Mouse (Mus musculus) neural tube, embryonic 15.5 days (tissue): ENCODE data around the gene Ror1. TPM values are rescaled to one million over a fixed set of nuclear protein-coding genes. Genes with fewer than 3 reads are reported as not detected.

ENCODE experiments used
- ATAC-seq: fragments of 200-750 bp; cut with Nextera tagmentation; 2 replicates; pipeline ENCODE4 v1.8.0; 2017; ENCODE audit warnings: mild to moderate bottlenecking, moderate TSS enrichment, moderate library complexity; ENCODE audit not compliant: low FRiP score
- H3K27ac ChIP-seq: fragments of 300-500 bp; sonication (generic); replicated peaks from 2 replicates; pipeline ENCODE4 v1.5.1; 2015; ENCODE audit warnings: mild to moderate bottlenecking, inconsistent platforms
- H3K27me3 ChIP-seq: fragments of 300-500 bp; sonication (generic); replicated peaks from 2 replicates; pipeline ENCODE4 v1.6.1; 2015; ENCODE audit warnings: inconsistent platforms
- H3K36me3 ChIP-seq: fragments of 300-500 bp; sonication (generic); 2 replicates; pipeline ENCODE4 v1.6.1; 2015; ENCODE audit warnings: inconsistent platforms
- H3K4me1 ChIP-seq: fragments of 300-500 bp; sonication (generic); 2 replicates; pipeline ENCODE4 v1.6.1; 2015; ENCODE audit warnings: inconsistent platforms
- H3K4me2 ChIP-seq: fragments of 300-500 bp; sonication (generic); 2 replicates; pipeline ENCODE4 v1.6.1; 2015; ENCODE audit warnings: inconsistent platforms, mild to moderate bottlenecking, moderate library complexity
- H3K4me3 ChIP-seq: fragments of 300-500 bp; sonication (generic); replicated peaks from 2 replicates; pipeline ENCODE4 v1.5.1; 2015; ENCODE audit warnings: mild to moderate bottlenecking, inconsistent platforms
- H3K9ac ChIP-seq: fragments of 300-500 bp; sonication (generic); replicated peaks from 2 replicates; pipeline ENCODE4 v1.6.1; 2015; ENCODE audit warnings: mild to moderate bottlenecking, inconsistent platforms
- H3K9me3 ChIP-seq: fragments of 300-500 bp; sonication (generic); replicated peaks from 2 replicates; pipeline ENCODE4 v1.6.1; 2016; ENCODE audit warnings: inconsistent platforms
- WGBS: fragments of 180-500 bp; shearing (Covaris S2); methylation state at CpG from one replicate; pipeline ENCODE4 v1.1.7; 2015; ENCODE audit warnings: mixed read lengths; 5-methylcytosine and 5-hydroxymethylcytosine counted together
- polyA plus RNA-seq: library from polyadenylated mRNA; unstranded; fragments of >200 nt; fragmentation: Nextera tagmentation; extraction: Ambion mirVana; gene quantifications from 2 replicates; pipeline ENCODE4 v1.2.1, GENCODE M21; 2015

Ror1 gene
- polyA plus RNA-seq, 1 experiment from 2014 or later, result 1.2 TPM

DNA sequence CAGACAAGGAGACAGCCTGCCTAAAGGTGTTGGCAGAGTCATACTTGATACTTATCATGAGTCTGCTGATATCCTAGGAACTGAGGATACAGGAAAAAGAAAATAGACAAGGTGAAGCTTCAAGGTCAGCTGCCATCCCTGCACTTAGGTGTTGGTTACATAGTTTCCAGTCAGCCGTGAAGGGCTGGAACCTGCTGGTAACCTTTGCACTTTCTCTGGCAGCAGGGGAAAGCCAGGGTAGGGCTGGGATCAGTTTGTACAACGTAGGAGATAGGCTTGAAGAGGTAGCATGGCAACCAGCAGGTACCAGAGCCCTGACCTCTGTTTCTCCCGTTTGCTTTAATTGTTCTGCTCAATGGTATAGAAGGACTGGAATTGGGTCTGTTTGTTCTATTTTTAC, 281.6 kb downstream of the Ror1 start:
- Histone ChIP-seq H3K4me2 (no peak overlapping the region), H3K4me3 (no peak overlapping the region), H3K36me3 (no peaks in the 10 kb centered on the region), H3K4me1 (no peaks in the 10 kb centered on the region), H3K27ac (no peak overlapping the region), H3K27me3 (no peaks in the 10 kb centered on the region), H3K9ac (no peak overlapping the region), H3K9me3 (no peaks in the 10 kb centered on the region)
- WGBS, result 89% methylated on average over 3 of the region's 3 CpGs
- ATAC-seq, result no peak

DNA sequence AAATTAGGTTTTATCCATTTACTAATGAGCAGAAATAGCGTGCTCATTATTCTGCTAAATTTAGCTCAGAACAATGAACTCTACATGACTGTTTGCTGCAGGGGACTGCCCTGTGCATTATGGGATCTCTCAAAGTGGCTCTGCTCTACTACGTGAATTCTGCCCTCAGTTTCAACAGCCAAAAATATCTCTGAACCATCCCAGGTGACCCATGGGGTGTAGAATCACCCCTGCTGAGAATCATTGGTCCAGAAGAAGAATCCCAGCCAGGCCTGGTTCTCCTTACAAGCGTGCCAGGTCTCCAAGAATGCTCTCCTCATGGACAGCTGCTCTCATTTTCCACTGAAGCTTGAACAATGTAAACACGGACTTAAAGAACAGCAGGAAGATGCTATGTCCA, 282.4 kb downstream of the Ror1 start:
- WGBS, result 82% methylated on average over 4 of the region's 4 CpGs
- Histone ChIP-seq H3K9ac (no peak overlapping the region), H3K27me3 (no peaks in the 10 kb centered on the region), H3K36me3 (no peaks in the 10 kb centered on the region), H3K27ac (no peak overlapping the region), H3K4me2 (no peak overlapping the region), H3K9me3 (no peaks in the 10 kb centered on the region), H3K4me1 (no peaks in the 10 kb centered on the region), H3K4me3 (no peak overlapping the region)
- ATAC-seq, result no peak

DNA sequence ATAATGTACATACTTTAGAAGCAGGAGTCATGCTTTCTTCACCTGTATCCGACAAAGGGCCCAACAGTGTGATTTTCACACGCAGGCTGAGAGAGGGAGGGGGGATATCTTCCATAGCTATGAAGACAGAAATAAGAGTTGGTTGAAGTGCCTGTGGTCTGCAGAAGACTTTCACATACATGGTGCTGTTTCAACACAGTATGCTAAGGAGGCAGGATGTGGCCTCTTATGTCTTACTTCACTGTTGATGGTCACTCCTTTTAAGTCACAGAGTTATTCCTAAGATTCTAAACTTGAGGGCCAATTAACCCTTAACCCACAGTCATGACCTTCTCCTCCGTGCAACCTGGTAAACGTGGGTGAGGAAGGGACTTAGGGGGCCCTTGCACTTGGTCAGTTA, 286.2 kb downstream of the Ror1 start:
- Histone ChIP-seq H3K36me3 (no peaks in the 10 kb centered on the region), H3K9me3 (0 out of 2 replicates have a peak, but pooled peaks cover 3% of the 10 kb centered on the region), H3K4me3 (no peak overlapping the region), H3K4me2 (no peak overlapping the region), H3K27me3 (no peaks in the 10 kb centered on the region), H3K4me1 (no peaks in the 10 kb centered on the region), H3K27ac (no peak overlapping the region), H3K9ac (no peak overlapping the region)
- no peak for ATAC-seq
- WGBS, result 85% methylated on average over 4 of the region's 4 CpGs

DNA sequence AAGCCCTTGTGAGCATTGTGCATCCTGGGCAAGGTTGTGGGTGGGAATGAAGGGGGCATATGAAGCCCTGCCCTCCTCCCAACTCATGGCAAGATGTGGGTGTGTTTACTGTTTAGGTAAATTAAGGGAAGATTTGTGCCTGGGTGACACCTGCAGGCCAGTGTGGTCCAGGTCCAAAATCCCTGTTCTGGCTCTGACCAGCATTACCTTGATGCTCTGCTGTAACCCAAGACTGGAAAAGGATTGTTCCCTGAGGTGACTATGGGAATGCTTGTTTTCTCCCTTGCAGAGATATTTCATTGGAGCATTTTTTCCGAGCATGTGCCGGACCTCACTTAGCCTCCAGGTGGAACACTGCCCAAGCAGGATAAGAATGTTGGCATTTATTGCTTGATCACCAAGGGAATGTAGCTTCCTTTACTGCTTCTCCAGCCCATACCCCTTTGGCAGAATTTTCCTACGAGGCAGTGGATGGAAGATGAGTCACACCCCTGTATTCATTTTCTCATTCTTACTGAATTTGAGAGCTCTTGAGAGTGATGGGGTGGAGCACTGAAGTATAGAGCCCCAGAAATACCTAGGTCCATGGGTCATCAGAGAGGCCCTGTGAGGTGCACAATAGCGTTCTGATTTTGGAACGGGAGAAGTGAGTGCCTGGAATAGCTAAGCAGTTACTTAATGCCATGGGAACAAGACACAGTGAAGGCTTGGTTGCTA, 290.8 kb downstream of the Ror1 start:
- Histone ChIP-seq H3K9me3 (0 out of 2 replicates have a peak, but pooled peaks cover 3% of the 10 kb centered on the region), H3K36me3 (no peaks in the 10 kb centered on the region), H3K4me2 (no peak overlapping the region), H3K4me1 (no peaks in the 10 kb centered on the region), H3K27ac (no peak overlapping the region), H3K27me3 (no peaks in the 10 kb centered on the region), H3K4me3 (no peak overlapping the region), H3K9ac (no peak overlapping the region)
- ATAC-seq, result no peak
- 82% methylated on average over 5 of the region's 5 CpGs for WGBS

DNA sequence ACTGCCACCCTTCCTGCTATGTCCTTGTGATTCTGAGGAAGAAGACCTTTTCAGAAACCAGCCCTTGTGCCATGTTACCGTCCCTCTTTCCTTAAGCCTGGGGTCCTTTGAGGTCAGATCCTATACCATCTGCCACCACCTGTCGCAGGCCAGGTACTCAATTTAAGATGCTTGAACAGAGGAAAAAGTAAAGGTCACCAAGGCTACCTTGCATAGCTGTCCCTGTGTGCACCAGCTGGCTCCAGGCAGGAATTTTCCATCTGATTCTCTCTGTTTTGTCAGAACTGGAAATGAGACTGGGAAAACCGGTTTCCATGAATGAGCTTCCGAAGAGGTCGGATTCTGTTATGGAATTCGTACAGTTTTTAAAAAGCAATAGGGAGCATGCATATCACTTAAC, 294.8 kb downstream of the Ror1 start:
- 91% methylated on average over 6 of the region's 6 CpGs for WGBS
- H3K4me1 ChIP-seq, result no peaks in the 10 kb centered on the region
- no peak overlapping the region for H3K9ac ChIP-seq
- ATAC-seq, result no peak
- no peaks in the 10 kb centered on the region for H3K9me3 ChIP-seq
- H3K27me3 ChIP-seq, result no peaks in the 10 kb centered on the region
- no peak overlapping the region for H3K4me2 ChIP-seq
- H3K4me3 ChIP-seq, result no peak overlapping the region
- H3K36me3 ChIP-seq, result no peaks in the 10 kb centered on the region
- H3K27ac ChIP-seq, result no peak overlapping the region

DNA sequence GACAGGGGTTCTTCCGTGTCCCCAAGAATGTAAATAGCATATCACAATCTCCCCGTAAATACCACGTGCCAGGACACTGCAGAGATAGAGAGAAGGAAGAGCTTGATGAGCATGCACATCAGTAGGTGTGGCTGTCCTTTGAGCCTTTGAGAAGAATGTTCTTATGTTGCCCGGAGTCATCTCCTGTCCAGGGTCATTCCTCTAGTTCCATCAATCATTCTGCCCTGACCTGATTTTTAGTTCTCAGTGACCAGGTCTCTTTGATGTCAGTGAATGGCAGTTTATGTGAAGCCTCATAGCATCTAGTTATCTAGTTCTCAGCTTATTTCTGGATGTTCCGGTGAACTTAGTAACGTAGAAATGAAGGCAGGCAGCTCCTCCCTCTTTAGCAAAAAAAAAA, 295.4 kb downstream of the Ror1 start:
- Histone ChIP-seq H3K4me1 (no peaks in the 10 kb centered on the region), H3K4me2 (no peak overlapping the region), H3K4me3 (no peak overlapping the region), H3K27me3 (no peaks in the 10 kb centered on the region), H3K9ac (no peak overlapping the region), H3K36me3 (no peaks in the 10 kb centered on the region), H3K9me3 (no peaks in the 10 kb centered on the region), H3K27ac (no peak overlapping the region)
- ATAC-seq, result no peak
- 86% methylated on average over 6 of the region's 6 CpGs for WGBS

DNA sequence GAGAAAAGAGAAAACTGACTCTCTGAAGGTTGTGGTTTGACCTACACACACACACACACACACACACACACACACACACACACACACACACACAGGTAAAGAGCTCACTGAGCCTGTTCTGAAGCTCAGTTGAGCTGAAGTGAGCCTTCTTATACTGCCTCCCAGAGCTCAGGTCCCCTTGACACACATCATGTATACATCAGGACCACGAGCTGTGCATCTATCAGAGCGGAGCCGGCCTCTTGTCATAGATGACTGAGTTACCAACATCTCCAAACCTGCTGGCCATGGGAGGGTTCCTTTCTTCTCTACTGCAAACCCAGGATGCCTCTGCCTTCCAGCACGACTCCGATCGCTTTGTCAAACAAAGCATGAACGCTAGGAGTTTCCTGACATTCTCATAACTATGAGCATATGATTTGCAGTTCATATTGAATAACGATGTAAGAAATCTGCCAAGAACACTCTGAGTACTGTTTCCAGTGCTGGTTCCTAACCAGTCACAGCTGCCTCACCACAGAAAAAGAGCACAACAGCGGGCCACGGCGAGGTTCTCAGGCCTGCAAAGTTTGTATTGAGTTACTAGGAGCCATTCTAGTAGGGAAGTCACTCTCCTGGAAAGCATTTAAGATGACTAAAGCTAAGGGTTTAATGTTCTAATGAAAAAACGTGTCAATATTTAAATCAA, 297.9 kb downstream of the Ror1 start:
- no peaks in the 10 kb centered on the region for H3K4me1 ChIP-seq
- no peaks in the 10 kb centered on the region for H3K9me3 ChIP-seq
- no peaks in the 10 kb centered on the region for H3K27me3 ChIP-seq
- H3K4me3 ChIP-seq, result no peak overlapping the region
- no peak for ATAC-seq
- no peaks in the 10 kb centered on the region for H3K36me3 ChIP-seq
- no peak overlapping the region for H3K4me2 ChIP-seq
- H3K27ac ChIP-seq, result no peak overlapping the region
- 84% methylated on average over 12 of the region's 12 CpGs for WGBS
- no peak overlapping the region for H3K9ac ChIP-seq

DNA sequence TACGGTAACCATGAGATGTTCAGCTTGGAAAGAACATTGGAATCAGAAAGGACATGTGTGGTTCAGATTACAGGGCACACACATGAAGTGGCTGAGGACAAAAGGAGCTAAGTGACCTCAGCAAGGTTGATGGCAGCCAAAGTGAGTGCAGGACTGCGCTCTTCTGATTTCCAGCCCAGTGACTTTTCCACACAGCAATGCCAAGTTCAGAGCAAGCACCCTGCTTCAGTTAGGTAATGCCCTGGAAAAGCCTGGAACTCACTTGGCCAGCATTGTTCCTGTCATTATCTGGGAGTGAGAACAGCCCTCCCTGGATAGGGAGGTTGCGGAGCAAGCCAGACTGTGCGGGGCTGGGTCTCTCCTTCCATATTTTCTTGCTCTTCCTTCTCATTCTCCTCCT, 299.8 kb downstream of the Ror1 start:
- H3K4me1 ChIP-seq, result no peaks in the 10 kb centered on the region
- no peaks in the 10 kb centered on the region for H3K9me3 ChIP-seq
- no peaks in the 10 kb centered on the region for H3K27me3 ChIP-seq
- H3K4me3 ChIP-seq, result no peak overlapping the region
- no peak overlapping the region for H3K4me2 ChIP-seq
- H3K36me3 ChIP-seq, result no peaks in the 10 kb centered on the region
- no peak for ATAC-seq
- WGBS, result 91% methylated on average over 4 of the region's 4 CpGs
- no peak overlapping the region for H3K9ac ChIP-seq
- H3K27ac ChIP-seq, result no peak overlapping the region

DNA sequence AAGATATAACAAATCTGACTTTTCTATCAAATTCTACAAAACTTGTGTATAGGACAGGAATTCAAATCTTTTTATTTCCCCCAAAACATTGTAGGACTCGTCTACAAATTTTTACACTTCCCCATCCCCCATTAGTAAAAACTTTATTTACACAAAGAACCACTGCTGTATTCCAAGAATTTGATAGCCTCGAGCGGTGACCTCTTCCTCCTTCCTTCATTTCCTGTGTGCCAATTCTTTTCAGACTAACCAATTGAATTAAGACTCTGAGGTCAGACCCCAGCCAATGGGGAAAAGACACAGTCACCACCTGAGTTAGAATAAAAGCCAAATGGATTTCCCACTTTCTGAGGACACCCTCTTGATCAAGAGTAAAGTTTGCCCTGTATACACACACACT, 302.5 kb downstream of the Ror1 start:
- H3K36me3 ChIP-seq, result no peaks in the 10 kb centered on the region
- no peak for ATAC-seq

DNA sequence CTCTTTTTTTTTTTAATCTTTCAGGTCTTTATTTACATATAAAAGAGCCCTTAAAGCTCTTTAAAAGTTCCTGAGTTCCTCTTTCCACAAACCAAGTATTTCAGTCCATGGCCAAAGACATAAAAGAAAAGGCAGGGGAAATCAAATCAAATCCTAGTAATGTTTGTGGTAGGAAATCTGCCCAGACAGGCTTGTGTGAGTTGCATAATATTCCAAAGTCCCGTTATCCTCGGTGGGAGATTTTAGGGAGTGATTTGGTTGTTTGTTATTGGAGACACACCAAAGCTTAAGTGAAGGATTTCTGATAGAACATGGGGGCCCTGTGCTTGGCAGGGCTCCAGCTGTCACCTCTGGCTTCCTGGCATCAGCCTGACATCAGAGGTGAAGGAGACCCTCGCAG, 305.5 kb downstream of the Ror1 start:
- 83% methylated on average over 3 of the region's 3 CpGs for WGBS
- H3K27me3 ChIP-seq, result no peaks in the 10 kb centered on the region
- no peak overlapping the region for H3K27ac ChIP-seq
- H3K4me2 ChIP-seq, result no peak overlapping the region
- ATAC-seq, result no peak
- no peaks in the 10 kb centered on the region for H3K36me3 ChIP-seq
- H3K4me3 ChIP-seq, result no peak overlapping the region
- no peak overlapping the region for H3K9ac ChIP-seq
- no peaks in the 10 kb centered on the region for H3K4me1 ChIP-seq
- H3K9me3 ChIP-seq, result no peaks in the 10 kb centered on the region

More for the DNA sequence above, 302.5 kb downstream of the Ror1 start:
- Histone ChIP-seq H3K4me3 (no peak overlapping the region), H3K4me1 (no peaks in the 10 kb centered on the region), H3K4me2 (no peak overlapping the region), H3K27me3 (no peaks in the 10 kb centered on the region), H3K9ac (no peak overlapping the region), H3K27ac (no peak overlapping the region), H3K9me3 (no peaks in the 10 kb centered on the region)
- 76% methylated on average over 3 of the region's 3 CpGs for WGBS

DNA sequence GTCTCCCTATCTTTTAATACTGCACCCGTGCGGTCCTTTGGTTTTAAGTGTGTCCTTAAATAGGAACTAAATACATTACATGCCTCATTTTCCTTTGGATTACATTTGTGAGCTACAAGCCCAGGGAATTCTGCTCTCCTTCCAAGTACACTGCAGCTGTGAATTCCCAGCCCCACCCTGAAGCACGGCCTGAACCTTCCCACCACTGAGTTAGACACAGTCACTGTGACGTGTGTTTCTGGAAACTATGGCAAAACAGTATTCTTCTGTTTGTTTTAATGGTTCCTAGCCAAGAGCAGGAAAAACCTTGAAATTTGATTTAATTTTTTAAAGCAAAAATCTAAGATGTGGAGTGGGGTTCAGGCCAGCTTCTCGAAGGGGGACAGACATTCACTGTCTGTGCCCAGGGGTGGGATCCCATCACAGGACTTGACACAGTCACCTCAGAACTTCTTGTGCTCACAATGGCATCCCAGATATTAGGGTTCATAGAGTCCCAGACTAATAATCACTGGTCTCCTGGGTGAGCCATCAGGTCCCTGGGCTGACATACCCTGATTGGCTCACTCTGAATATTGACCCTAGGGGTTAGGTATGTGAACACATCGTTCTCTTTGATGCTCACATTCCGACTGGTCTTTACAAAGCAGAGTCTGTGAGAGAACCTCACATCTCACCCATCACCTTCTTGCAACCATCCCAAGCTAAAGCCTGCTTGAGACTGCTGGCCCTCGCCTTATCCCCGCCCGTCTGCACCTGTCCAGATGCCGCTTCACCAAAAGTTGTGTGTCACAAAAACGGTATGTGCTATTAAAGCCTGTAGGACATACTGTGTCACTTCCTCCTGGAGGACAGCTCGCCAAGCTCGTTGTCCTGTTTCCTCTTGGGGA, 306.2 kb downstream of the Ror1 start:
- Histone ChIP-seq H3K4me3 (no peak overlapping the region), H3K9me3 (no peaks in the 10 kb centered on the region), H3K4me2 (no peak overlapping the region), H3K36me3 (no peaks in the 10 kb centered on the region), H3K4me1 (no peaks in the 10 kb centered on the region), H3K27ac (no peak overlapping the region), H3K9ac (no peak overlapping the region), H3K27me3 (no peaks in the 10 kb centered on the region)
- WGBS, result 85% methylated on average over 14 of the region's 14 CpGs
- ATAC-seq, result no peak
